Comparison of ENCODE assay signal across 8 mouse cellular contexts in the genomic region with DNA sequence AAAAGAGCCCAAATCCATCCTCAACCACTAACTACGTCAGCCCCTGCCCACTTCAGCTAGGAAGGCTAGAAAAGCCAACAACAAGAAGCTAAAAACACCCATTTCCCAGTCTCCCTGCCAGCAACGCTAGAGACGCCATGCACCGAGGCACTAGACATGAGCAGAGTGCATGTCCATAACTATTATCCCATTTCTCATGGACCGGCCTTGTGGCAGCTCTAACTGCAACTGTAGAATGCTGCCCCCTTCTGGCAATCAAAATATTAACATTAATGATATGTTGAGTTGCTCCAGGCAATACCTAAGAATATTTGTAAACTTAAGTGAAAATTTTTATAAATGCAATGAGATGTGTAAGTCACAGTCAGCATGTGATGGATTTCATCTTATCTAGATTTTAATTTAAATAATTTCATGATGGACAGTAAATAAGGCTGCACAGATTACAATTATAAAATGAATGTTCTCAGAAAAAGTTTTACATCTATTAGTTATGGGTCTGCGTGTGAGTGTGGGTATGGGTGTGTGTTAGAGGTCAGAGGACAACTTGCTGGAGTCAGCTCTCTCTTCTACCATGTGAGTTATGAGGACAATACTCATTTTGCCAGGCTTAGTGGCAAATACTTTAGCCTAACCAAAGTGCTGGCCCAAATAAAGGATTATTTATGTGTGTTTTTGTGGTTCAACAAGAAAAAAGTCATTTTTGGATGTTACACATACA.
DNase-seq lines count a peak whose midpoint lies in the region; ATAC-seq and TF ChIP-seq lines count a peak whose summit lies in the region.

No protein-coding gene starts in this region.

- H3K9me3 ChIP-seq in hindbrain, postnatal 0 days (ENCODE audit: low read length), result no peaks in the 10 kb centered on the region
- no peaks in the 10 kb centered on the region for H3K9me3 ChIP-seq in liver, embryonic 16.5 days (replicated peaks; ENCODE audit: control insufficient read depth, low read length)

- H3K4me2 ChIP-seq in hindbrain, postnatal 0 days (ENCODE audit: low read depth, low read length), result no peak overlapping the region
- no peak overlapping the region for H3K4me2 ChIP-seq in liver, embryonic 16.5 days (ENCODE audit: low read depth, low read length)

- intact Hi-C loops in heart, postnatal 25 days (cut with DNase I), result loop anchor here (1.0 kb wide), 1 partner anchor 103 kb away; no protein-coding TSS in a partner anchor

- DNase-seq in heart, adult 8-10 months (ENCODE audit: low spot score), result peak; percentile 52
- no peak for DNase-seq in heart, postnatal 25 days (ENCODE audit: low spot score)
- peak; percentile 46 for DNase-seq in adrenal gland, postnatal 10 days
- DNase-seq in embryo, embryonic 9.5 days (ENCODE audit: extremely low spot score), result peak; percentile 36
- peak; percentile 83 for DNase-seq in hindbrain, postnatal 0 days (ENCODE audit: low spot score)

- 48% methylated on average over 6 of the region's 6 CpGs for WGBS in hindbrain, postnatal 0 days
- 66% methylated on average over 6 of the region's 6 CpGs for WGBS in liver, embryonic 16.5 days (ENCODE audit: insufficient replicate concordance)
- WGBS in small intestine, adult 2 months, result 61% methylated on average over 6 of the region's 6 CpGs

- H3K27me3 ChIP-seq in hindbrain, postnatal 0 days (ENCODE audit: insufficient read depth, low read length), result no peaks in the 10 kb centered on the region
- H3K27me3 ChIP-seq in liver, embryonic 16.5 days (ENCODE audit: control insufficient read depth, insufficient read depth, low read depth, low read length), result no peaks in the 10 kb centered on the region
- no peaks in the 10 kb centered on the region for H3K27me3 ChIP-seq in small intestine, adult 2 months (ENCODE audit: control insufficient read depth, insufficient read depth, low read length)

- no peak overlapping the region for H3K9ac ChIP-seq in hindbrain, postnatal 0 days (replicated peaks; ENCODE audit: low read length)
- H3K9ac ChIP-seq in liver, embryonic 16.5 days (ENCODE audit: low read depth, low read length), result no peak overlapping the region

- H3K4me1 ChIP-seq in hindbrain, postnatal 0 days (ENCODE audit: insufficient read depth, low read length), result no peaks in the 10 kb centered on the region
- no peaks in the 10 kb centered on the region for H3K4me1 ChIP-seq in liver, embryonic 16.5 days (ENCODE audit: control insufficient read depth, low read depth, low read length)
- H3K4me1 ChIP-seq in small intestine, adult 2 months (ENCODE audit: control insufficient read depth, insufficient read depth, insufficient read length, low read length), result no peaks in the 10 kb centered on the region

- no peak for TF ChIP-seq POLR2A in small intestine, adult 2 months (IDR thresholded peaks at IDR 0.05; ENCODE audit: low read depth, low read length)

- no peaks in the 10 kb centered on the region for H3K36me3 ChIP-seq in hindbrain, postnatal 0 days (ENCODE audit: insufficient read depth, low read length)
- no peaks in the 10 kb centered on the region for H3K36me3 ChIP-seq in liver, embryonic 16.5 days (ENCODE audit: control insufficient read depth, insufficient read depth)
- no peaks in the 10 kb centered on the region for H3K36me3 ChIP-seq in small intestine, adult 2 months (ENCODE audit: control insufficient read depth, insufficient read depth, low read length)

- H3K4me3 ChIP-seq in hindbrain, postnatal 0 days (ENCODE audit: low read length), result no peak overlapping the region
- H3K4me3 ChIP-seq in liver, embryonic 16.5 days (ENCODE audit: low read depth, low read length), result no peak overlapping the region
- no peak overlapping the region for H3K4me3 ChIP-seq in small intestine, adult 2 months (ENCODE audit: low read depth, low read length)

- peak; percentile 88 for ATAC-seq in CD4-positive, CD25-positive, alpha-beta regulatory T cell, adult 4 months
- peak; percentile 53; the same call in 1 of the 2 replicates for ATAC-seq in hindbrain, postnatal 0 days
- peak; percentile 21; the same call in 1 of the 2 replicates for ATAC-seq in liver, embryonic 16.5 days (ENCODE audit: low read depth)

- no peak overlapping the region for H3K27ac ChIP-seq in hindbrain, postnatal 0 days
- no peak overlapping the region for H3K27ac ChIP-seq in liver, embryonic 16.5 days (ENCODE audit: low read length)
- H3K27ac ChIP-seq in small intestine, adult 2 months (ENCODE audit: insufficient read depth, low read depth, low read length), result no peak overlapping the region

- TF ChIP-seq CTCF in hindbrain, postnatal 0 days (IDR thresholded peaks at IDR 0.05; ENCODE audit: low read depth), result peak; percentile 77
- peak; percentile 57; the same call in 1 of the 2 replicates for TF ChIP-seq CTCF in small intestine, adult 2 months (IDR thresholded peaks at IDR 0.05; ENCODE audit: extremely low read depth, insufficient read length, insufficient replicate concordance, low read depth, low read length)

Comparison
In these comparisons a context has a peak if more than half of its experiments do, and no peak if none do; other contexts are left out.
1. ATAC-seq: peak in every context shown above with its lines; median percentile 88 in CD4-positive, CD25-positive, alpha-beta regulatory T cell, adult 4 months; 53 in hindbrain, postnatal 0 days; 21 in liver, embryonic 16.5 days.